Mouse (Mus musculus) E14TG2a.4 (cell line): ENCODE measurements at regions not wholly inside any gene's neighbourhood (a gene's known extent, or its start where the extent isn't known, plus 50 kb on each side); places are given as distances from the start of the nearest gene placed in this dataset.
A peak's percentile ranks its signal among the peaks of the same experiment; 100 is the strongest.

Experiments used
- CTCF ChIP-seq: conservative IDR thresholded peaks from 2 replicates; pipeline ENCODE4 v1.5.1; 2014; ENCODE audit warnings: low read length
- NANOG ChIP-seq: IDR thresholded peaks from 2 replicates; pipeline ENCODE4 v1.6.1; 2014; ENCODE audit warnings: borderline replicate concordance, low read length, mixed read lengths
- POU5F1 ChIP-seq: IDR thresholded peaks from 2 replicates; pipeline ENCODE4 v1.6.1; 2014; ENCODE audit warnings: low read length, borderline replicate concordance

GRCm38 (mm10) chr1:100878065-100878464, 1105.5 kb downstream of the Cntnap5b start:
- TF ChIP-seq CTCF: no peak
- TF ChIP-seq NANOG: peak; percentile 95
- TF ChIP-seq POU5F1: 0 out of 2 replicates have a peak, but pooled peaks have one; percentile 16
